Comparison of ENCODE assay signal across 7 mouse cellular contexts in genomic region chr1:36471181-36472105, GRCm38 (mm10). TPM values are rescaled to one million over a fixed set of nuclear protein-coding genes. Genes with fewer than 3 reads are reported as not detected.
A peak's percentile ranks its signal among the peaks of the same experiment; 100 is the strongest.
DNase-seq lines count a peak whose midpoint lies in the region; ATAC-seq and TF ChIP-seq lines count a peak whose summit lies in the region.

Gene Cnnm4, plus strand, starts transcription at chr1:36471620.

- H3K4me2 ChIP-seq in embryonic facial prominence, embryonic 12.5 days (replicated peaks): peak within 1 kb of the TSS; percentile 69
- peak within 1 kb of the TSS; percentile 66 for H3K4me2 ChIP-seq in limb, embryonic 11.5 days (ENCODE audit: low read depth, severe bottlenecking)
- peak within 1 kb of the TSS; percentile 68 for H3K4me2 ChIP-seq in midbrain, embryonic 13.5 days (replicated peaks)

- H3K9ac ChIP-seq in embryonic facial prominence, embryonic 12.5 days: peak within 1 kb of the TSS; percentile 66
- peak within 1 kb of the TSS; percentile 65 for H3K9ac ChIP-seq in limb, embryonic 11.5 days (ENCODE audit: low read length)
- H3K9ac ChIP-seq in midbrain, embryonic 13.5 days (replicated peaks): peak within 1 kb of the TSS; percentile 73

- peak; percentile 37 for TF ChIP-seq CTCF in kidney, adult 2 months (conservative IDR thresholded peaks at IDR 0.05; ENCODE audit: insufficient read depth, insufficient read length, low read depth, low read length)
- TF ChIP-seq CTCF in small intestine, adult 2 months (IDR thresholded peaks at IDR 0.05; ENCODE audit: extremely low read depth, insufficient read length, insufficient replicate concordance, low read depth, low read length): no peak

- ATAC-seq in embryonic facial prominence, embryonic 12.5 days (ENCODE audit: insufficient number of reproducible peaks, insufficient read depth, low FRiP score, low TSS enrichment): peak; percentile 86
- ATAC-seq in limb, embryonic 11.5 days (ENCODE audit: insufficient number of reproducible peaks, low FRiP score, low TSS enrichment, low read depth): peak; percentile 89
- peak; percentile 92 for ATAC-seq in midbrain, embryonic 13.5 days

- peak within 1 kb of the TSS; percentile 67; the same call in 1 of the 2 replicates for H3K27ac ChIP-seq in embryonic facial prominence, embryonic 12.5 days
- H3K27ac ChIP-seq in kidney, adult 2 months (ENCODE audit: insufficient read depth, low read depth, low read length): peak within 1 kb of the TSS; percentile 59
- no peak within 1 kb of the TSS for H3K27ac ChIP-seq in limb, embryonic 11.5 days (replicated peaks; ENCODE audit: low read depth, low read length)
- peak within 1 kb of the TSS; percentile 44 for H3K27ac ChIP-seq in midbrain, embryonic 13.5 days
- peak within 1 kb of the TSS; percentile 99 for H3K27ac ChIP-seq in small intestine, adult 2 months (ENCODE audit: insufficient read depth, low read depth, low read length)

- H3K36me3 ChIP-seq in embryonic facial prominence, embryonic 12.5 days: no peaks in the 10 kb centered on the region
- no peaks in the 10 kb centered on the region for H3K36me3 ChIP-seq in kidney, adult 2 months (ENCODE audit: control insufficient read depth, insufficient read depth, low read length)
- no peaks in the 10 kb centered on the region for H3K36me3 ChIP-seq in limb, embryonic 11.5 days (ENCODE audit: control insufficient read depth, insufficient read depth, low read length)
- H3K36me3 ChIP-seq in midbrain, embryonic 13.5 days: no peaks in the 10 kb centered on the region
- H3K36me3 ChIP-seq in small intestine, adult 2 months (ENCODE audit: control insufficient read depth, insufficient read depth, low read length): no peaks in the 10 kb centered on the region

- DNase-seq in adrenal gland, postnatal 36 days: peak; percentile 91 to 93
- peak; percentile 88 to 92 for DNase-seq in heart, adult 18-20 months
- peak; percentile 94 for DNase-seq in kidney, adult 2 months
- peak; percentile 92 for DNase-seq in limb, embryonic 11.5 days (ENCODE audit: low spot score)

- H3K4me1 ChIP-seq in embryonic facial prominence, embryonic 12.5 days: peaks cover 46% of the 10 kb centered on the region
- peaks cover 39% of the 10 kb centered on the region for H3K4me1 ChIP-seq in kidney, adult 2 months (ENCODE audit: control insufficient read depth, insufficient read depth, low read length)
- H3K4me1 ChIP-seq in limb, embryonic 11.5 days (ENCODE audit: control insufficient read depth, insufficient read depth, low read length): peaks cover 30% of the 10 kb centered on the region
- H3K4me1 ChIP-seq in midbrain, embryonic 13.5 days (replicated peaks): peaks cover 52% of the 10 kb centered on the region
- peaks cover 3% of the 10 kb centered on the region; the same call in 1 of the 2 replicates for H3K4me1 ChIP-seq in small intestine, adult 2 months (ENCODE audit: control insufficient read depth, insufficient read depth, insufficient read length, low read length)

- H3K4me3 ChIP-seq in embryonic facial prominence, embryonic 12.5 days: peak within 1 kb of the TSS; percentile 63
- H3K4me3 ChIP-seq in kidney, adult 2 months (ENCODE audit: insufficient read depth, low read depth, low read length): peak within 1 kb of the TSS; percentile 92
- H3K4me3 ChIP-seq in limb, embryonic 11.5 days (ENCODE audit: low read depth, low read length): peak within 1 kb of the TSS; percentile 59
- peak within 1 kb of the TSS; percentile 68 for H3K4me3 ChIP-seq in midbrain, embryonic 13.5 days (replicated peaks)
- peak within 1 kb of the TSS; percentile 74 for H3K4me3 ChIP-seq in small intestine, adult 2 months (ENCODE audit: low read depth, low read length)

- no peaks in the 10 kb centered on the region for H3K9me3 ChIP-seq in embryonic facial prominence, embryonic 12.5 days
- H3K9me3 ChIP-seq in limb, embryonic 11.5 days (ENCODE audit: control insufficient read depth, low read length): no peaks in the 10 kb centered on the region
- H3K9me3 ChIP-seq in midbrain, embryonic 13.5 days: no peaks in the 10 kb centered on the region

- peak; percentile 39 for TF ChIP-seq POLR2A in kidney, adult 2 months (IDR thresholded peaks at IDR 0.05; ENCODE audit: low read depth, low read length)
- TF ChIP-seq POLR2A in small intestine, adult 2 months (IDR thresholded peaks at IDR 0.05; ENCODE audit: low read depth, low read length): peak; percentile 85; the same call in 1 of the 2 replicates

- WGBS in embryonic facial prominence, embryonic 12.5 days: under 1% methylated on average over 81 of the region's 98 CpGs
- WGBS in kidney, adult 2 months: under 1% methylated on average over 95 of the region's 98 CpGs
- WGBS in limb, embryonic 11.5 days: under 1% methylated on average over 56 of the region's 98 CpGs
- 0% methylated on average over 42 of the region's 98 CpGs for WGBS in midbrain, embryonic 13.5 days
- under 1% methylated on average over 77 of the region's 98 CpGs for WGBS in small intestine, adult 2 months

- no peaks in the 10 kb centered on the region for H3K27me3 ChIP-seq in embryonic facial prominence, embryonic 12.5 days
- no peaks in the 10 kb centered on the region for H3K27me3 ChIP-seq in kidney, adult 2 months (replicated peaks; ENCODE audit: control insufficient read depth, insufficient read depth, low read length)
- no peaks in the 10 kb centered on the region for H3K27me3 ChIP-seq in limb, embryonic 11.5 days (ENCODE audit: control insufficient read depth, insufficient read depth, low read length)
- peaks cover 7% of the 10 kb centered on the region; the same call in 1 of the 2 replicates for H3K27me3 ChIP-seq in midbrain, embryonic 13.5 days
- no peaks in the 10 kb centered on the region for H3K27me3 ChIP-seq in small intestine, adult 2 months (ENCODE audit: control insufficient read depth, insufficient read depth, low read length)

RNA-seq across cellular contexts. Expression of gene Cnnm4, which starts in this region (rescaled TPM):
- 1 to 10 TPM; 3.9 to 4.9 TPM for total RNA-seq in adrenal gland, postnatal 36 days (2021)
- polyA plus RNA-seq in embryonic facial prominence, embryonic 12.5 days (2016; fragmentation: Nextera tagmentation; extraction: Ambion mirVana): 15.3 and 16.1 TPM in 2 replicates
- 1 to 10 TPM; 3.8 to 4.3 TPM for total RNA-seq in heart, adult 18-20 months (2021)
- polyA plus RNA-seq in kidney, adult 2 months (2012; rRNA removed): 14.3 and 15.9 TPM in 2 replicates
- 16.0 and 16.3 TPM in 2 replicates for polyA plus RNA-seq in limb, embryonic 11.5 days (2014; fragmentation: Nextera tagmentation; extraction: Ambion mirVana)
- polyA plus RNA-seq in midbrain, embryonic 13.5 days (2015; fragmentation: Nextera tagmentation; extraction: Ambion mirVana): 8.8 and 10.0 TPM in 2 replicates
- polyA plus RNA-seq in small intestine, adult 2 months (2012; rRNA removed): 29.1 and 107 TPM in 2 replicates
